Mouse (Mus musculus) embryonic fibroblast, embryonic 13.5 days (primary cell): ENCODE measurements around the gene Ttc16.

Source experiments
- CTCF ChIP-seq: IDR thresholded peaks from 2 replicates; pipeline ENCODE4 v1.5.1; 2011; ENCODE audit warnings: mild to moderate bottlenecking, control low read depth, low read length, moderate library complexity, borderline replicate concordance; ENCODE audit not compliant: insufficient read depth
- POLR2A ChIP-seq: IDR thresholded peaks from 2 replicates; pipeline ENCODE4 v1.6.1; 2011; ENCODE audit warnings: low read depth, mild to moderate bottlenecking, control low read depth, low read length, moderate library complexity

GRCm38 (mm10) chr2:32750199-32750598, 25.2 kb downstream of the Ttc16 start:
- TF ChIP-seq CTCF (no peak), POLR2A (no peak)
